Mouse (Mus musculus) forebrain, embryonic 10.5 days (tissue): ENCODE measurements at regions not wholly inside any gene's neighbourhood (a gene's known extent, or its start where the extent isn't known, plus 50 kb on each side); places are given as distances from the start of the nearest gene placed in this dataset.

Experiments
- DNase-seq: peaks from one replicate; pipeline ENCODE4 v3.0.0-alpha.2; 2017; ENCODE audit warnings: low spot score; ENCODE audit errors: extremely low spot score
- H3K27ac ChIP-seq: fragments of 300-500 bp; sonication (generic); 2 replicates; pipeline ENCODE4 v1.5.1; 2016; ENCODE audit warnings: mild to moderate bottlenecking
- H3K27me3 ChIP-seq: fragments of 300-500 bp; sonication (generic); 2 replicates; pipeline ENCODE4 v1.6.1; 2016; ENCODE audit warnings: mild to moderate bottlenecking; ENCODE audit not compliant: poor library complexity, severe bottlenecking
- H3K36me3 ChIP-seq: fragments of 300-500 bp; sonication (generic); replicated peaks from 2 replicates; pipeline ENCODE4 v1.6.1; 2016; ENCODE audit warnings: mild to moderate bottlenecking, moderate library complexity
- H3K4me1 ChIP-seq: fragments of 300-500 bp; sonication (generic); 2 replicates; pipeline ENCODE4 v1.6.1; 2016
- H3K4me3 ChIP-seq: fragments of 300-500 bp; sonication (generic); 2 replicates; pipeline ENCODE4 v1.5.1; 2016; ENCODE audit warnings: mild to moderate bottlenecking, moderate library complexity
- H3K9me3 ChIP-seq: fragments of 300-500 bp; sonication (generic); 2 replicates; pipeline ENCODE4 v1.6.1; 2016; ENCODE audit warnings: mild to moderate bottlenecking, moderate library complexity
- WGBS: fragments of 180-500 bp; shearing (Covaris S2); methylation state at CpG from one replicate; pipeline ENCODE4 v1.1.7; 2016; 5-methylcytosine and 5-hydroxymethylcytosine counted together

DNA sequence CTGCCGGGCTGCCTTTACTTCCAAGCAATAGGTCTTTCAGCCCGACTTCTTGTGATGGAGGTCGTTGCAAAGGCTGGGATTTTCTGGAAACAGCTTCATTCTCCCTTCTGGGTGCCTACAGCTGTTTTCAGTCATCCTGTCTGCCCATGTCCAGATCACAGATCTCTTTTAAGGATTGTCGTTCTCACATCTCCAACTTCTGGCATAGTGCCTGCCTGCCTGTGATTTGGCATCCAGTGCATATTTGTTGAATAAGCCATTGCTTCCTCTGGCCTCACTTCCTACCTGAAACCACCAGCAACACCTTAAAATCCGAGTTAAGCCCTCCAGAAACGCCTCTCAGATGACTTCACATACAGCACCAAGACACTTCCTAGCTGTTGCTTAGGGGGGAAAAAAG is 88.4 kb upstream of the Bnip2 start:
- 74% methylated on average over 6 of the region's 6 CpGs for WGBS
- Histone ChIP-seq H3K9me3 (no peaks in the 10 kb centered on the region), H3K4me1 (peaks cover 17% of the 10 kb centered on the region), H3K27me3 (peaks cover 20% of the 10 kb centered on the region; the same call in 1 of the 2 replicates), H3K36me3 (no peaks in the 10 kb centered on the region), H3K27ac (no peak overlapping the region), H3K4me3 (no peak overlapping the region)
- DNase-seq: no peak

DNA sequence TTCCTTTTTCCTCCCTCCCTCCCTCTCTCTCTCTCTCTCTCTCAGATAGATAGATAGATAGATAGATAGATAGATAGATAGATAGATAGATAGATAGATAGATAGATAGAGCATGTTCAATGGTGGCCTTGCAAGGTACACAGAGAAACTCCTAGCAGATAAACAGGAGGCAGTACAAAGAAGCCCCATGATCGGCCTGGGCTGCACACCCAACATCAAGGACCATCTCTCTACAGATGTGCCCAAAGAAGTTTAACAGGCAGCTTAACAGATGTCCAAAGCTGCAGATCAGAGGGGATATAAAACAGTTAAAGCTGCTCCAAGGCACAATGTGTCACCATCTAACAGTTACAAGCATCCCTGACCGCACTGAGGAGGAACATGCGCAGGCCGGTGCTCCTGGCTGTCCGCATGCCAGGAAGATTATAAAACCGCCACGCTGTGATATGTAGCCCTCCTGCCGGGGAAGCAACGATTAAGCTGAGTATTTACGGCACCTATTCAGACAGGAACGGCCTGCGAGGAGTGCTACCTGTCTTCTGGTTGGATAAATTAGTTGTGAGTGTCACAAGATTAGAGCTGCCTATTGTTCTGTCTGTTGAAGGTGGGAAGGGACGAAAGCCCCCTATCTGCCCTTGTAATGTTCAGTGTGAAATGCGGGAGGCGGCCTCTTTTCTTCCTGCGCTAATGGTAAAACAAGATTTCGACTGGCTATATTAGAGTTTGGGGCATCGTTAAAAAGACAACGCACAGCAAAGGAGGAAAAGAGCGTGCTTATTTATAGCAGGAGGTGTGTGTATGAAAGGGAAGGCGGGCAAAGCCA is 81.9 kb upstream of the Bnip2 start:
- 34% methylated on average over 21 of the region's 21 CpGs for WGBS
- Histone ChIP-seq H3K36me3 (no peaks in the 10 kb centered on the region), H3K27ac (no peak overlapping the region; the same call in 1 of the 2 replicates), H3K9me3 (no peaks in the 10 kb centered on the region), H3K4me1 (peaks cover 11% of the 10 kb centered on the region), H3K27me3 (peaks cover 28% of the 10 kb centered on the region), H3K4me3 (peak overlapping the region; percentile 19; the same call in 1 of the 2 replicates)
- no peak for DNase-seq

DNA sequence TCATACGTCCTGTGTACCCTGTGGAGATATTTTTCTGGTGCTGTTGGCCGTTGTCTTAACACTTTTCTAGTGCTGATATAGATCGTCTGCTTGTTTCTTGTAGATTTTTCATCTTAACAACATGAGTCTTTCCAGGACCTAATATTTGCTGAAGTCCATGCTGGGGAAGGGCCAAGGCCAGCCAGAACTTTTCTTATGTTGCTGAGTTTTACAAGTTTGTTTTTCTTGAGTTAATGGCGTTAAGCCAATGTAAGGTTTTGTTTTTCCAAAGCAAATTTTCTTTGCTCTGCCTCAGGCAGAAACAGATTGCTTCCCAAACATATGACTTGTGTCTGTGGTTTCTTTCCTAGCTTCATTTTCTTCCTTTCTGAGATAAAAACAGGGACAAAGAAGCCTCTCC is 78.6 kb upstream of the Bnip2 start:
- Histone ChIP-seq H3K4me3 (no peak overlapping the region), H3K27me3 (peaks cover 28% of the 10 kb centered on the region), H3K9me3 (no peaks in the 10 kb centered on the region), H3K36me3 (no peaks in the 10 kb centered on the region), H3K27ac (no peak overlapping the region), H3K4me1 (peaks cover 11% of the 10 kb centered on the region)
- 85% methylated on average over 4 of the region's 4 CpGs for WGBS
- DNase-seq: no peak

DNA sequence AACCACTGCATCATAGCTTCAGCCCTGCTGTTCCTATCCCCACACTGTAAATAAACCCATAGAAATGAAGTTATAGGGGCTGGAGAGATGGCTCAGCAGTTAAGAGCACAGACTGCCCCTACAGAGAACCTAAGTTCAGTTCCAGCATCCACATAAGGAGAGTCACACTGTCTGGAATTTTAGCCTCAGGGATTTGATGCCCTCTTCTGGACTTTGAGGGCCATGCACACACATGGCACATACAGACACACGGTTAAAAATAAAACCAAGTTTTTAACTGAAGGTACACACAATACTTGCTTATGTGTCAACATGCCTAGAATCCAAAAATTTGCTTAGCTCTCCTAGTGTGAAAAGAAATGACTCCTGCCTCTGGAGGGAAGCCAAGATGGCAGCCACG is 61.1 kb upstream of the Bnip2 start:
- Histone ChIP-seq H3K9me3 (no peaks in the 10 kb centered on the region), H3K4me1 (no peaks in the 10 kb centered on the region), H3K27me3 (no peaks in the 10 kb centered on the region), H3K4me3 (no peak overlapping the region), H3K27ac (no peak overlapping the region), H3K36me3 (no peaks in the 10 kb centered on the region)
- WGBS: 77% methylated on average over 2 of the region's 2 CpGs
- DNase-seq: no peak

DNA sequence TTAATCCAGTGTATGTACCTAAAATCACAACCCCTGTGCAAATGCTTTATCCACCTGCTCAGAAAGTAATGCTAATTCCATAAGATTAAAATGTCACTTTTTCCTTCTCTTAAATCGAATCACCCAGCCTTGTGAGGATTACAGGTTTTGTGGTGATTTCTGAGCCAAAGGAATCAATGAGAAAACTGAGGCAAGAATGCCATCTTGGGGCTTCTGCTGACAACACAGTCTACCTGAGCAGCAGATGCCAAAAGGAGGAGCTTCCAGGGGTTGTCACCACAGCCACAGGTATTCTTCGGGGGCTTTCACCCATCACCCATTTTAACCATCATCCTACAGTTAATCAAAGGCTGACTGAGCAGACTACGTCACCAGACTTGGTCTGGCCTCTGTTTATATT is 51.4 kb upstream of the Bnip2 start:
- Histone ChIP-seq H3K27me3 (no peaks in the 10 kb centered on the region), H3K36me3 (no peaks in the 10 kb centered on the region), H3K4me3 (no peak overlapping the region), H3K27ac (no peak overlapping the region), H3K9me3 (no peaks in the 10 kb centered on the region), H3K4me1 (no peaks in the 10 kb centered on the region)
- 78% methylated on average over 3 of the region's 3 CpGs for WGBS
- no peak for DNase-seq
